Mouse (Mus musculus) kidney, postnatal 0 days (tissue): ENCODE measurements around the gene Dtx1. TPM values are rescaled to one million over a fixed set of nuclear protein-coding genes. Genes with fewer than 3 reads are reported as not detected.

Experiments used
- ATAC-seq: fragments of 200-750 bp; cut with Nextera tagmentation; replicated peaks from 2 replicates; pipeline ENCODE4 v1.8.0; 2017; ENCODE audit warnings: low read depth, moderate number of reproducible peaks, moderate TSS enrichment, moderate library complexity; ENCODE audit not compliant: low FRiP score
- DNase-seq: peaks from one replicate; pipeline ENCODE4 v3.0.0-alpha.2; 2016; ENCODE audit warnings: low spot score
- H3K27ac ChIP-seq: fragments of 300-500 bp; sonication (generic); 2 replicates; pipeline ENCODE4 v1.5.1; 2014; ENCODE audit warnings: mild to moderate bottlenecking
- H3K27me3 ChIP-seq: fragments of 300-500 bp; sonication (generic); 2 replicates; pipeline ENCODE4 v1.6.1; 2014; ENCODE audit warnings: low read length, mixed read lengths; ENCODE audit not compliant: insufficient read depth
- H3K36me3 ChIP-seq: fragments of 300-500 bp; sonication (generic); 2 replicates; pipeline ENCODE4 v1.6.1; 2014; ENCODE audit warnings: low read length, mixed read lengths; ENCODE audit not compliant: insufficient read depth
- H3K4me1 ChIP-seq: fragments of 300-500 bp; sonication (generic); replicated peaks from 2 replicates; pipeline ENCODE4 v1.6.1; 2014; ENCODE audit warnings: antibody characterized with exemption, low read length, mixed read lengths; ENCODE audit not compliant: insufficient read depth
- H3K4me2 ChIP-seq: fragments of 300-500 bp; sonication (generic); 2 replicates; pipeline ENCODE4 v1.6.1; 2014; ENCODE audit warnings: mild to moderate bottlenecking, low read length, moderate library complexity, mixed read lengths
- H3K4me3 ChIP-seq: fragments of 300-500 bp; sonication (generic); replicated peaks from 2 replicates; pipeline ENCODE4 v1.5.1; 2014; ENCODE audit warnings: low read depth, low read length
- H3K9ac ChIP-seq: fragments of 300-500 bp; sonication (generic); 2 replicates; pipeline ENCODE4 v1.6.1; 2014; ENCODE audit warnings: low read depth, low read length
- H3K9me3 ChIP-seq: fragments of 300-500 bp; sonication (generic); replicated peaks from 2 replicates; pipeline ENCODE4 v1.6.1; 2016; ENCODE audit warnings: low read length, inconsistent platforms, mixed read lengths
- CTCF ChIP-seq: IDR thresholded peaks from 2 replicates; pipeline ENCODE4 v1.5.1; 2016; ENCODE audit warnings: antibody characterized with exemption, low read depth, mild to moderate bottlenecking, moderate library complexity
- WGBS: fragments of 180-500 bp; shearing (Covaris S2); extraction: QIAGEN DNeasy Blood & Tissue Kit; methylation state at CpG from one replicate; pipeline ENCODE4 v1.1.7; 2014; 5-methylcytosine and 5-hydroxymethylcytosine counted together
- polyA plus RNA-seq: library from polyadenylated mRNA; unstranded; fragments of >200 nt; fragmentation: Nextera tagmentation; extraction: Ambion mirVana; gene quantifications from 2 replicates; pipeline ENCODE4 v1.2.1, GENCODE M21; 2015

Gene Dtx1
- polyA plus RNA-seq, 1 experiment from 2014 or later = 5.5 TPM

DNA sequence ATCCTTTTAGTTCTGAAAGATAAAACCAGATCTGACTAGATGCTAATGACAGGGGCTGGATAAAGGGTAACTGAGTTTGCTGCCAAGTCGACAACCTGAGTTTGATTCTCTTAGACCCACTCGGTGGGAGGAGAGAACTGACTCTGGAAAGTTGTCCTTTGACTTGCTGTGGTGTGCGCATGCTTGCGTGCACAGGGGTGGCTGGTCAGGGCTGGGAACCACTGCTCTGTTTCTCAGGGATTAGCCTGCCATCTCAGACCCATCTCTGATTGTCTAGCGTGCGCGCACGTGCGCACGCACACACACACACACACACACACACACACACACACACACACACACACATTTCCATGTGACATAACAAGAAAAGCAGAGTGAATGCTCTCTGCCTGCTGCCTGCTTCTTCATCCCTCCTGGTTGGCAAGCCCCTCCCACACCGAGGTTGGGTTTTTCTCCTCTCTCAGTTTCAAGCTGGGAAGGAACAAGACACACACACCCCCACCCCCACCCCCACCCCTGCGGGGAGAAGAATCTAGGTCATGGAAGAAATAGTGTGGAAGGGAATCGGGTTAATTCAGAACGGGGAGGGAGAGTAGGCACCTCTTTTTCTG, 22.8 kb upstream of the Dtx1 start:
- no peaks in the 10 kb centered on the region for H3K9me3 ChIP-seq
- no peak overlapping the region for H3K27ac ChIP-seq
- H3K4me1 ChIP-seq = no peaks in the 10 kb centered on the region
- TF ChIP-seq CTCF = no peak
- H3K4me3 ChIP-seq = no peak overlapping the region
- H3K36me3 ChIP-seq = no peaks in the 10 kb centered on the region
- no peak for ATAC-seq
- no peak for DNase-seq
- WGBS = 69% methylated on average over 14 of the region's 14 CpGs
- no peaks in the 10 kb centered on the region for H3K27me3 ChIP-seq
- H3K9ac ChIP-seq = no peak overlapping the region
- H3K4me2 ChIP-seq = no peak overlapping the region

DNA sequence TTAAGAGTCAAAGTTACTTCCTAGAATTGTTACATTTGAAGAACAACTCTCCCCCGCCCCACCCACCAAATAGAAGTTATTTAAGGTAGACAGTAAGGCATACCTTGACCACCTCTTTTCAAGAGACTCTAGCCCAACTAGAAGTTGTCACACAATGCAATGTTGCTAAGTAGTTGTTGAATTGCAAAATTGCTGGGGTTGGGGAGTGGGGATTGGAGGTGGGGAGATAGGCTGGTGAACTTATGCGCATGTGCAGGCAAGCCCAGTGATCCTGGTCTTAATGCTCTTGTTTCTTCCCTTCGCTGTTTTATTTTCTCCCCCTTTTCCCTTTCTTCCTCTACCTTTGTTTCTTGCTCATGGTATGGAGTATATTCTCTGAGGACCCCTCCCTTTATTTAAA, 22.0 kb upstream of the Dtx1 start:
- no peak for DNase-seq
- Histone ChIP-seq H3K36me3 (no peaks in the 10 kb centered on the region), H3K27ac (no peak overlapping the region), H3K9me3 (no peaks in the 10 kb centered on the region), H3K4me1 (no peaks in the 10 kb centered on the region), H3K9ac (no peak overlapping the region), H3K27me3 (no peaks in the 10 kb centered on the region), H3K4me2 (no peak overlapping the region), H3K4me3 (no peak overlapping the region)
- ATAC-seq = no peak
- TF ChIP-seq CTCF = no peak
- 82% methylated on average over 3 of the region's 3 CpGs for WGBS

- H3K4me2 ChIP-seq = no peak overlapping the region
- no peak overlapping the region for H3K9ac ChIP-seq
- H3K4me1 ChIP-seq = no peaks in the 10 kb centered on the region
- ATAC-seq (no peak), DNase-seq (no peak)
- no peaks in the 10 kb centered on the region for H3K9me3 ChIP-seq
- H3K27ac ChIP-seq = no peak overlapping the region
- H3K36me3 ChIP-seq = no peaks in the 10 kb centered on the region
- 60% methylated on average over 1 of the region's 1 CpGs for WGBS
- TF ChIP-seq CTCF = no peak
- H3K27me3 ChIP-seq = no peaks in the 10 kb centered on the region
- no peak overlapping the region for H3K4me3 ChIP-seq
These were observed 21.0 kb upstream of the Dtx1 start for GRCm38 (mm10) chr5:120732740-120733139.

DNA sequence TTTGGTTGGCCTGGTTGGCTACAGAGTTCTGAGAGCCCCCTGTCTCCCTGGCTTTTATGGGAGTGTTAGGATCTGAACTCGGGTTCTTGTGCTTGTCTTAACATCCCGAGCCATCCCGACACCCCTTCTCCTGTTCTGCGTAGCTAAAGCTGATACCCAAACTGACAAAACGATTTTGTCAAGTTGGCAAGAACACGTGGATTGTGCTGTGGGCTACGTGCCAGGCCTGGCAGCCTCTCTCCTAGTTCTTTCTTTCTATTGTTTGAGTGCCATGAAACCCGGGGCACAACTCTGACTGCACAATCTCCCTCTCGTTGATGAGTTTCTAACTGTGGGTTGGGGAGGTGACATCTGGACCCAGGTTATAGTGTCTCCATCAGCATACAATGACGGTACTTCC, 17.6 kb upstream of the Dtx1 start:
- H3K27me3 ChIP-seq = no peaks in the 10 kb centered on the region
- H3K4me3 ChIP-seq = no peak overlapping the region
- no peak for TF ChIP-seq CTCF
- no peak overlapping the region for H3K27ac ChIP-seq
- H3K36me3 ChIP-seq = no peaks in the 10 kb centered on the region
- H3K4me2 ChIP-seq = no peak overlapping the region
- 77% methylated on average over 10 of the region's 10 CpGs for WGBS
- no peaks in the 10 kb centered on the region for H3K9me3 ChIP-seq
- no peak overlapping the region for H3K9ac ChIP-seq
- no peaks in the 10 kb centered on the region for H3K4me1 ChIP-seq
- ATAC-seq (no peak), DNase-seq (no peak)

GRCm38 (mm10) chr5:120725811-120726455, 14.2 kb upstream of the Dtx1 start:
- H3K4me1 ChIP-seq = no peaks in the 10 kb centered on the region

DNA sequence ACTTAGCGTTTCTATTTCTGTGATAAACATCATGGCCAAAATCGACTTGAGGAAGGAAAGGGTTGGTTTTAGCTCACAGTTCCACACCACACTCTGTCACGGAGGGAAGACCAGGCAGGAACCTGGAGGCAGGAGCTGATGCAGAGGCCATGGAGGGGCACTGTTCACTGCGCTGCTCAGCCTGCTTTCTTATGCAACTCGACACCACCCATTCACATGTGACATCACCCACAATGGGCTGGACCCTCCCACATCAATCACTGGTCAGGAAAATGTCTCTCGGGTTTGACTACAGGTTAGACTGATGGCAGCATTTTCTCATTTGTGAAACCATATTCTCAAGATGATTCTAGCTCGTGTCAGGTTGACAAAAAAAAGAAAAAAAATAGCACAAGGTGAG, 9.3 kb upstream of the Dtx1 start:
- 58% methylated on average over 7 of the region's 7 CpGs for WGBS
- Histone ChIP-seq H3K9me3 (no peaks in the 10 kb centered on the region), H3K36me3 (no peaks in the 10 kb centered on the region), H3K4me3 (no peak overlapping the region), H3K4me1 (no peaks in the 10 kb centered on the region), H3K27ac (no peak overlapping the region), H3K9ac (no peak overlapping the region), H3K4me2 (no peak overlapping the region), H3K27me3 (no peaks in the 10 kb centered on the region)
- TF ChIP-seq CTCF = no peak
- no peak for ATAC-seq
- no peak for DNase-seq

More at GRCm38 (mm10) chr5:120725811-120726455, 14.2 kb upstream of the Dtx1 start:
- Histone ChIP-seq H3K4me3 (no peak overlapping the region), H3K36me3 (no peaks in the 10 kb centered on the region), H3K27me3 (no peaks in the 10 kb centered on the region), H3K9ac (no peak overlapping the region), H3K27ac (no peak overlapping the region), H3K4me2 (no peak overlapping the region), H3K9me3 (no peaks in the 10 kb centered on the region)
- DNase-seq (no peak), ATAC-seq (no peak)
- TF ChIP-seq CTCF = no peak
- 45% methylated on average over 12 of the region's 12 CpGs for WGBS
